Mouse (Mus musculus): Measurements from ENCODE around the gene Avpr1b.

DNA sequence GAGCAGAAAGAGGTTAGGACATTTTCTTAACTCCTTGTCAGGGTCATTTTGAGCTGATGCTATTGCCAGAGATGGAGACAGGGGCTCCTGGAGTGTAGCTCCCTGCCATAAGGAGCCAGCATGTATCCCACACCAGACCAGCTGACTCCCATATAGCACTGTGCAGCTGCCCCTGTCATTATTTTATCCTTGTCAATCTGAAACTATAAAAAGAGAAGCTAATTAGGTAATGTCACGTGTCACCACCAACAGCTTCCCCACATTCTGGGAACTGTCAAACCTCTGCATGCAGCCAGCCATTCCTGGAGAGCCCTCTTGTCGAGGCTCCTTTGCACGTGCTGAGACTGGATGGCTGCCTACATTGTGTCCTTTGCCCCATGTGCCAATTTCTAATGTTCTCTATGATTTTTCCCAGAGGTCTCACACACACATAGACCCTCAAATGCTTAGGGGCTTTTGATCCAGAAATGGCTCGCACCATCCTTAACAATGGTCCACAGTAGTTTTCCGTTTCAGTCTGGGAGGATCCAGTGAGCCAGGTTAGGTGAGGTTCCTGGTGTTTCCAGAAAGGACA lies 60.6 kb downstream of the Avpr1b start:
- TF ChIP-seq MAFK (IDR thresholded peaks at IDR 0.05; ENCODE audit: insufficient read depth, low read depth, low read length) (no peak), CHD2 (IDR thresholded peaks at IDR 0.05; ENCODE audit: low read depth, low read length) (no peak), HCFC1 (IDR thresholded peaks at IDR 0.05; ENCODE audit: borderline replicate concordance, insufficient read depth, low read length) (no peak), ZC3H11A (IDR thresholded peaks at IDR 0.05; ENCODE audit: borderline replicate concordance, low read depth, low read length) (no peak), ZNF384 (IDR thresholded peaks at IDR 0.05; ENCODE audit: low read depth, low read length) (no peak)

All from ES-E14 (cell line).